Mouse (Mus musculus) urinary bladder, postnatal 0 days (tissue): ENCODE measurements around the gene Foxa1. TPM values are rescaled to one million over a fixed set of nuclear protein-coding genes. Genes with fewer than 3 reads are reported as not detected.

Experiments
- polyA plus RNA-seq: library from polyadenylated mRNA; unstranded; fragments of >200 nt; fragmentation: Nextera tagmentation; extraction: Ambion mirVana; gene quantifications from 2 replicates; pipeline ENCODE4 v1.2.1, GENCODE M21; 2015

The Foxa1 gene
- polyA plus RNA-seq: 13.4 and 13.8 TPM in 2 replicates

DNA sequence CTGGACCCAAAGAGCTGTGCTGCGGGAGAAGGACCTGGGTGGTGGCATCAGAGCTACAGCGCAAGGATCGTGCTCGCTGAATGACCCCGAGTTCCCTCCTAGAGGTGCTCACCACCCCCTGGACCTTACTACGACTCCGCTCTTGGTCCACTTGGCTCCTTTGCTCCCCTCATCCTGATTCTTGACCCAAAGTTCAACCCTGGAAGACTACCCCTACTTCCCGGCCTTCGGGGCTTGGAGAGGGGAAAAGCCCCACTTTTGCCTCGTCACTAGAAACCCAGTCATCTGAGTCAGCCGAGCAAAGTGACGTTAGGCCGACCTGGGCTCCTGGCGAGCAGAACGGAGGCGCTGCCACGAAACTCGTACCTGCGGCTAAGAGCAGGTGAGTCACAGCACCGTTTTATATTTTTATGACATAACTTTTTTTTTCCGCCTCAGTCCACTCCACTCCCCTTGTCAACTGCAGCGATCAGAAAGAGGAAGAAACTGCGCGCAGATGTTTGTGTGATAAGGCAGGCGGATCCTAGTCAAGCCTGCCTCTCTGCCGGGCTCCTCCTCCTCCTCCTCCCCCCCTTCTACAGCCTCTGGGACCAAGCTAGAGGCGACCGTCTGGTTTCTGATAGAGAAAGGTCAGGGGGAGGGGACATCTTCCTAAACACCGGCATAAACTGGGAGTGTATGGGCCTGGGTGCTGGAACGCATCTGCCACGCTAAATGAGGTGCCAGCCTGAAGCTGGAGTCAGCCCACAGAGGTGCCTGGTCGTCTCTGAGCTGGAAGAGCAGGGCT is at the start of gene Foxa1:
Foxa1 (minus strand) TSS at position 502 of the 787 bp plus-strand sequence.

DNA sequence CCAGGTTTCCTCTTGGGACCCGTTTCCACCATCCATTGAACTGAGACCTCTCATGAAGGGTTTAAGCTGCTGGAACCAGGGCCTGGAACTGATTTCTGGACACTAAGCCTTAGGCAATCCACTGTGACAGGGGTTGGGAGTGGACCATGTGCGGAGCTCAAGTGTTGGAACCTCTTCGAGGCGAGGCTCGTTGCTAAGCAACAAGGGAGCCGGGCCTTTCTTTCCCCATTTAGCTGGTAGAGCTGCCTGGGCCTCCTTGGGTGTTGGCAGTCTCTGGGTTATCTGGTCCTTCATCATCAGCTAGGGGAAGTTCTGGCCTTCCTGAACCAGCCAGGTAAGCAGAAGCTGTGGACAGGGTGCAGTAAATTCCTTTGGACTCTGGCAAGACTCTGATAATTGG is 17.2 kb upstream of the Foxa1 start, which contains the start of gene Ttc6:
Ttc6 (plus strand) TSS at position 205 of the 400 bp plus-strand sequence.

Other genes with a start within 250 kb of the Foxa1 start
- 2.1 and 2.7 TPM in 2 replicates for gene Ttc6, start 17.2 kb upstream of the Foxa1 start, polyA plus RNA-seq